Mouse (Mus musculus): ENCODE data around the gene Gm36079. TPM values are rescaled to one million over a fixed set of nuclear protein-coding genes. Genes with fewer than 3 reads are reported as not detected.
"Not testable (repeated sequence)": the region's sequence is repeated elsewhere in the genome, so short reads cannot be mapped to it uniquely, and the experiment has no call there.

Gene Gm36079
- polyA plus RNA-seq, 1 experiment from 2014 or later = not detected

GRCm38 (mm10) chr13:119999215-119999614 is 27.6 kb downstream of the Gm36079 start:
- no CpG with 5 or more reads among the region's 4 CpGs for WGBS
- H3K4me3 ChIP-seq (ENCODE audit: low read depth, low read length); H3K9me3 ChIP-seq (ENCODE audit: control insufficient read depth, low read length); H3K4me1 ChIP-seq (replicated peaks; ENCODE audit: control insufficient read depth, insufficient read depth); DNase-seq (ENCODE audit: low spot score); ATAC-seq (ENCODE audit: low FRiP score, low TSS enrichment); H3K4me2 ChIP-seq (replicated peaks; ENCODE audit: low read depth); H3K36me3 ChIP-seq (ENCODE audit: control insufficient read depth, insufficient read depth, low read length); H3K27me3 ChIP-seq (ENCODE audit: control insufficient read depth, insufficient read depth, low read length); H3K9ac ChIP-seq (ENCODE audit: low read length); H3K27ac ChIP-seq (replicated peaks): not testable (repeated sequence)

GRCm38 (mm10) chr13:119998442-119999086 is 28.2 kb downstream of the Gm36079 start:
- WGBS = no CpG with 5 or more reads among the region's 22 CpGs
- peak; percentile 47; the same call in 1 of the 2 replicates for ATAC-seq (ENCODE audit: low FRiP score, low TSS enrichment)
- DNase-seq (ENCODE audit: low spot score); H3K9ac ChIP-seq (ENCODE audit: low read length); H3K27ac ChIP-seq (replicated peaks); H3K4me1 ChIP-seq (replicated peaks; ENCODE audit: control insufficient read depth, insufficient read depth); H3K4me3 ChIP-seq (ENCODE audit: low read depth, low read length); H3K27me3 ChIP-seq (ENCODE audit: control insufficient read depth, insufficient read depth, low read length); H3K36me3 ChIP-seq (ENCODE audit: control insufficient read depth, insufficient read depth, low read length); H3K9me3 ChIP-seq (ENCODE audit: control insufficient read depth, low read length); H3K4me2 ChIP-seq (replicated peaks; ENCODE audit: low read depth): not testable (repeated sequence)

- DNase-seq (ENCODE audit: low spot score); H3K4me3 ChIP-seq (ENCODE audit: low read depth, low read length): not testable (repeated sequence)
- no CpG with 5 or more reads among the region's 10 CpGs for WGBS
Measured at GRCm38 (mm10) chr13:119991917-119992496, 34.8 kb downstream of the Gm36079 start.

GRCm38 (mm10) chr13:119991264-119991663 is 35.5 kb downstream of the Gm36079 start:
- DNase-seq (ENCODE audit: low spot score); H3K9ac ChIP-seq (ENCODE audit: low read length); H3K9me3 ChIP-seq (ENCODE audit: control insufficient read depth, low read length); H3K4me2 ChIP-seq (replicated peaks; ENCODE audit: low read depth); H3K4me1 ChIP-seq (replicated peaks; ENCODE audit: control insufficient read depth, insufficient read depth); H3K27me3 ChIP-seq (ENCODE audit: control insufficient read depth, insufficient read depth, low read length); H3K27ac ChIP-seq (replicated peaks); H3K36me3 ChIP-seq (ENCODE audit: control insufficient read depth, insufficient read depth, low read length); H3K4me3 ChIP-seq (ENCODE audit: low read depth, low read length): not testable (repeated sequence)
- 0 out of 2 replicates have a peak, but pooled peaks have one; percentile 29 for ATAC-seq (ENCODE audit: low FRiP score, low TSS enrichment)
- no CpG with 5 or more reads among the region's 13 CpGs for WGBS

More at GRCm38 (mm10) chr13:119991917-119992496, 34.8 kb downstream of the Gm36079 start:
- H3K9me3 ChIP-seq (ENCODE audit: control insufficient read depth, low read length); H3K36me3 ChIP-seq (ENCODE audit: control insufficient read depth, insufficient read depth, low read length); H3K9ac ChIP-seq (ENCODE audit: low read length); H3K27ac ChIP-seq (replicated peaks); H3K4me2 ChIP-seq (replicated peaks; ENCODE audit: low read depth); H3K27me3 ChIP-seq (ENCODE audit: control insufficient read depth, insufficient read depth, low read length); H3K4me1 ChIP-seq (replicated peaks; ENCODE audit: control insufficient read depth, insufficient read depth); ATAC-seq (ENCODE audit: low FRiP score, low TSS enrichment): not testable (repeated sequence)

Other genes starting within 250 kb of the Gm36079 start
- gene Zfp131, start 236.1 kb downstream of the Gm36079 start, polyA plus RNA-seq (2015; fragmentation: Nextera tagmentation; extraction: Ambion mirVana) = 18.2 and 18.3 TPM in 2 replicates
- gene AF067063, start 196.8 kb downstream of the Gm36079 start, polyA plus RNA-seq (2015; fragmentation: Nextera tagmentation; extraction: Ambion mirVana) = not detected in 2 replicates
- not detected in 2 replicates for gene D13Ertd608e, start 191.0 kb downstream of the Gm36079 start, polyA plus RNA-seq (2015; fragmentation: Nextera tagmentation; extraction: Ambion mirVana)
- not detected in 2 replicates for gene Tcstv1, start 132.2 kb downstream of the Gm36079 start, polyA plus RNA-seq (2015; fragmentation: Nextera tagmentation; extraction: Ambion mirVana)
- gene Gm21761, start 97.7 kb downstream of the Gm36079 start, polyA plus RNA-seq (2015; fragmentation: Nextera tagmentation; extraction: Ambion mirVana) = not detected in 2 replicates
- gene B020031M17Rik, start 76.2 kb downstream of the Gm36079 start, polyA plus RNA-seq (2015; fragmentation: Nextera tagmentation; extraction: Ambion mirVana) = not detected in 2 replicates
- gene Gm21188, start 25.2 kb upstream of the Gm36079 start, polyA plus RNA-seq (2015; fragmentation: Nextera tagmentation; extraction: Ambion mirVana) = not detected in 2 replicates
- gene Gm20767, start 113.2 kb upstream of the Gm36079 start, polyA plus RNA-seq (2015; fragmentation: Nextera tagmentation; extraction: Ambion mirVana) = not detected in 2 replicates
- gene Gm21818, start 145.4 kb upstream of the Gm36079 start, polyA plus RNA-seq (2015; fragmentation: Nextera tagmentation; extraction: Ambion mirVana) = not detected in 2 replicates
- not detected in 2 replicates for gene Gm21762, start 188.9 kb upstream of the Gm36079 start, polyA plus RNA-seq (2015; fragmentation: Nextera tagmentation; extraction: Ambion mirVana)
- gene Gm21731, start 212.1 kb upstream of the Gm36079 start, polyA plus RNA-seq (2015; fragmentation: Nextera tagmentation; extraction: Ambion mirVana) = not detected in 2 replicates
- gene AF067061, start 236.1 kb upstream of the Gm36079 start, polyA plus RNA-seq (2015; fragmentation: Nextera tagmentation; extraction: Ambion mirVana) = not detected in 2 replicates